Mouse (Mus musculus): ENCODE data around the gene Slc25a30. TPM values are rescaled to one million over a fixed set of nuclear protein-coding genes. Genes with fewer than 3 reads are reported as not detected.
"Not testable (repeated sequence)": the region's sequence is repeated elsewhere in the genome, so short reads cannot be mapped to it uniquely, and the experiment has no call there.

The Slc25a30 gene
- polyA plus RNA-seq, 1 experiment: 7.6 TPM

DNA sequence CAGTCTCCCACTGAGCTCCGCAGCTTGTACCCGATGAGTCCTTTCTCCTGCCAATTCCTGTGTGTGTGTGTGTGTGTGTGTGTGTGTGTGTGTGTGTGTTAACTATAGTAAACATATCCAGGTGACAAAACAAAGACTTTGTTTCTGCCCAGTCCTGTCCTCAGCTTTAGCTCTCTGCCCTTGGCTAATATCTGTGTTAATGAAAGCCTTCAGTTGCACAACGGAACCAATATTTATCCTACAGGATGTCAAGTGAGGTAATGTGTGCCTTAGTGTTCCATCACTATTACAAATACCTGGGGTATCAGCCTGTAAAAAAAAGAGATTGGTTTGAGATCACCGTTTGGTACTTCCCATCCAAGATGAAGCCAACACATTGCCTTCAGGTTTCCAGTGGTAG lies 6.3 kb upstream of the Slc25a30 start:
- DNase-seq (ENCODE audit: low spot score): no peak

DNA sequence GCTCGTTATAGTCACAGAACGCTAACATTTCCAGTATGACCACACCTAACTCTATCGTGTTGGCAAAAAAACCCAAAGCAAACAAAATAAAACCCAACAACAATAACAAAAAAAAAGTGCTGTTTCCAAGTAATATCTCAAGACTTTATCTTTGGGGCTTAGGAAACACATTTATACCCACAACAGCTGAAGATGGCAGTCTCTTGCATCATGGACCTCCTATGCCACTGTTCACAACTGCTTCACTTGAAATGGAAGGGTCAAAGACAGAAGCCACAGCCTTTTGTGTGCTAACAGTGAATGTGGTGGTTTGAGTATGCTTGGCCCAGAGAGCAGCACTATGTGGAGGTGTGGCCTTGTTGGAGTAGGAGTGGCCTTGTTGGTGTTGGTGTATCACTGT lies 4.5 kb upstream of the Slc25a30 start:
- no peak for DNase-seq (ENCODE audit: low spot score)

DNA sequence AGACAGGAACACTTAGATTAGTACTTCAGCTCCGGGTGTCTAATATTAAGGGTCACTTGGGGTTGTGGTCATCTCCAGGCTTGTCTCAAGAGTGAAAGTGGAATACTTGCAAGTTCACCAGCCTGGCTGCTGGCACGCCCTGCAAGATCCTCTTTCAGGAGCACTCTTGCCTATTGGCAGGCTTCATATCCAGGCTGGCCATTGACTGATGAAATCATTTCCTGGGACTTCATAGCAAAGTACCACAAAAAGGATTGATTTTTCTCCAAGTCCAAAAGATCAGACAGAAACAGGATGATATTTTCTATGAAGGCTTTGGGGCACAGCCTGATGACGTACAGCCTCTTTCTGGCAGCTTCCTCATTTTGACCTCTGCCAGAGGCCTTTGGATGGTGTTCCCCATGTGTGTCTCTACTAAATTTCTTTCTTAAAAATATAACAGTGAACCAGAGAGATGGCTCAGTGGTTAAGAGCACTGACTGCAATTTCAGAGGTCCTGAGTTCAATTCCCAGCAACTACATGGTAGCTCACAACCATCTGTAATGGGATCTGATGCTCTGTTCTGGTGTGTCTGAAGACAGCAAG lies 3.7 kb upstream of the Slc25a30 start:
- DNase-seq (ENCODE audit: low spot score): no peak

GRCm38 (mm10) chr14:75789291-75789690 lies 2.5 kb upstream of the Slc25a30 start:
- DNase-seq (ENCODE audit: low spot score): no peak

DNA sequence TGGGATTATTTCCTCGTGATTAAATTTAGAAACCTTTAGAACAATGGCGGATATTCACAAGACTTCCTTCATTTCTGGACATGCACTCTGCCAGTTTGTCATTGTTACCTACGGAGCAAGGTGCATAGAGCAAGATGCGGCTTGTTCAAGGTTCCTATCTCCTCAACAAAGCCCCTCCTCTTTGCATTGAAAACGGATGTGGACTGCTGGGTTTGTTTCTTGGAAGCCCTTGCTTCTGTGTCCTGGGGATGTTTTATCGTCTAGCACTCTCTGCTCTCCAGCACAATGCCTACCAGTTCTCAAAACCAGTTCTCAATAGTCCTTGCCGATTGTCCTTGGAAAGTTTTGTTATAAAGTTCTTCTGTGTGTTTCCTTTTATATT lies 948 bp upstream of the Slc25a30 start:
- no peak for DNase-seq (ENCODE audit: low spot score)

DNA sequence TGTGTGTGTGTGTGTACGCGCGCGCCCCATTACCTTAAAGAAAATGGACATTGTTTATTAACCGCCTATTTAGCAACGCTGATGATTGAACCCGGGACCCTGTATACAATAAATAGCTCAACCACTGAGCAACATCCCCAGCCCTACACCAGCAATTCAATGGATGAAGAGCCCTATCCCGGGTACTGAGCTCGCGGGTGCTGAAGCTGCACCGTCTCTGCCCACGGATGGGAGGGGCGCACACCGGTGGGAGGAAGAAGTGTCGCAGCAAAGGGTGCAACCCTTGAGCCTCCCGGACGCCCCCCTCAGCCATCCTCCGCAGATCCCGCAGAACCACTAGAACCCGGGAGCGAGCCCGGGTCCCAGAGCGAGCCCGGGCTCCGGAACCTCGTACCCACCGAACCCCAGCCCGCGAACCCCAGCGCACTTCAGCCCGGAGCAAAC lies 391 bp downstream of the Slc25a30 start:
- DNase-seq (ENCODE audit: low spot score): no peak

DNA sequence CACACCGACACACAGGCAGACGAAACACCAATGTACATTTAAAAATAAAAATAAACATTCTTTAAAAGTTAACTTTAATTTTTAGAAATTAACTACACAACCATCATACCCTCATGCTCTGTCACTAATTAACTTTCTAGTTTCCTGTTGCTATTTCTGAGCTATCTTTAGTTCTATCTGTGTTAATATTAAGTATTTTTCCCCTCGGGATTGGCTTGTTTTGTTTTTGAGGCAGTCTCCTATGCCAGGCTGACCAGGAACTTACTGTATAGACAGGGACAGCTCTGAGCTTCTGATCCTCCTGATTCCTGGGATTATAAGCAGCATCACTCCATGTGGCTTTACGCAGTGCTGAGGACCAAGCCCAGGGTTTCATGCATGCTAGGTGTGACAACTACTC lies 6.9 kb downstream of the Slc25a30 start:
- DNase-seq (ENCODE audit: low spot score): no peak

- DNase-seq (ENCODE audit: low spot score): no peak
Measured at GRCm38 (mm10) chr14:75776637-75777036, 10.2 kb downstream of the Slc25a30 start.

DNA sequence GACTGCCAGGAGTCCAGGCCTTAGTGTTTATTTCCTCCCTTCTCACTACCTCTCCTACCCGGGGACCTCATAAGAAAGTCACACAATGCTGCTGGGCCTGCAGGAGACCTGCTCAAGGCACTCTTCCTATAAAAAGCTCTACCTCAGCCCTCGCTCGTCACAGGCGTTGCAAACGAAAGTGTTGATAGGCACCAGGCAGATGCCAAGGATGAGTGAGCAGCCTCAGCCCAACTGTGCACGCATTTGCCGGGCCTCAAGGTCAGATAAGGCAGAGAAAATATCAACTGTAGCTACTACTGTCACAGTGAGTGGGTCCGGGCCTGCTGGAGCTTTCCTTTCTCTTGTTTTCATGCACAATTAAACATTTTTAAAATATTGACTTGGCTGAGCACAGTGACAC lies 13.4 kb downstream of the Slc25a30 start:
- DNase-seq (ENCODE audit: low spot score): no peak

DNA sequence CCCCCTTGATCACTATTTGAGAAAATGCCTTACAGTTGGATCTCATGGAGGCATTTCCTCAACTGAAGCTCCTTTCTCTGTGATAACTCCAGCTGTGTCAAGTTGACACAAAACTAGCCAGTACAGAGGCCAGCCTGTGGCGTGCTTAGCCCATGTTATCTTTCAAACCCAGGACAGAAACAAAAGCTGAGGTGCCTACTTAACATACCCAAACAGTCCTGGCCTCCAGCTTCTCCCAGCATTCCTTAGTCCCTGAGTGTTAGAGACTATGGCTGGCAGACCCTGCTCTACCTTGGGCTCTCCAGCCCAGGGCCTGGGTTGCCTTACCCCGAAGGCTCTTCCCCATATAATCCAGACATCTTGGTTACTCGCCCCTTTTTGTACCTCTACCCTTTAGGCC lies 14.4 kb downstream of the Slc25a30 start:
- not testable (repeated sequence) for DNase-seq (ENCODE audit: low spot score)

GRCm38 (mm10) chr14:75771101-75771501 lies 15.7 kb downstream of the Slc25a30 start:
- DNase-seq (ENCODE audit: low spot score): no peak

DNA sequence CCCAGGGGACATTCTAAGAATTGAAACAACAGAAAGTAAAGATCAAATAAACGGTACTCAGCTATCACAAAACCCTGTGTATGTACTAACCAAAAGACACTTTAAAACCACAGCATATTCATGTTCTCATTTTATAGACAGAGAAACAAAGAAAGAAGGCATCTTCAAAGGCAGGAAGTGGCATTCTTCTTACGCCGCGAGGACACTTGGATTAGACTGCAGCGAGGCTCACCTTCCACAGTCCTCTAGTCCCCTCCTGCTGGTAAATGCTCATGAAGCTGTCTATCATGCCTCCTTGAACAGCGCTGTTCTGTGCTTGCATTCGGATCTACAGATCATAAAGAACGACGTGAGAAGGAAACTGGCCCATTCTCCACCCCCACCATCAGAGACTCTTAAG lies 17.5 kb downstream of the Slc25a30 start:
- no peak for DNase-seq (ENCODE audit: low spot score)

- no peak for DNase-seq (ENCODE audit: low spot score)
Measured at GRCm38 (mm10) chr14:75768275-75768608, 18.6 kb downstream of the Slc25a30 start.

- no peak for DNase-seq (ENCODE audit: low spot score)
Measured at GRCm38 (mm10) chr14:75767492-75768274, 19.2 kb downstream of the Slc25a30 start.

GRCm38 (mm10) chr14:75761028-75761805 lies 25.6 kb downstream of the Slc25a30 start:
- DNase-seq (ENCODE audit: low spot score): no peak

- no peak for DNase-seq (ENCODE audit: low spot score)
Measured at GRCm38 (mm10) chr14:75758401-75758800, 28.4 kb downstream of the Slc25a30 start.

- DNase-seq (ENCODE audit: low spot score): no peak
Measured at GRCm38 (mm10) chr14:75757821-75758220, 29.0 kb downstream of the Slc25a30 start.

DNA sequence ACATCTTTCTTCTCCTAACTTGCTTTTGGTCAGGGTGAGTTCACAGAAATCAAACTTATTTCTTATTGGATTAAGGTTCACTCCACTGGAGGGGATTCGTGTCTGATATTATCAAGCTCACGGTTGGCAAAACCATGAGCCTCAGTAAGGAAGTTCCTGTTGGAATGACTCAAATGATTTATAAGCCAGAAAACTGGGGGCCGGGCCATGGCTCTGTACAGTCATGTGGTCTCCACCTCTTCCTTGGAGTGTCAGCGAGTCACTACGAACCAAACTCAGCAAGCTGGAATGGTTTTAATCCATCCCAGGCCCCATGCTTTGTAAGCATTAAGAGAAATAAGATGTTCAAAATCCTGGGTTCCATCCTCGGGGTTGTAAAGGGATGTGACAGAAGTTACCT lies 29.9 kb downstream of the Slc25a30 start:
- no peak for DNase-seq (ENCODE audit: low spot score)

GRCm38 (mm10) chr14:75753991-75754817 lies 32.6 kb downstream of the Slc25a30 start, which contains the start of gene Cog3:
Gene Cog3, minus strand, starts transcription at chr14:75754517.
- DNase-seq (ENCODE audit: low spot score): peak; percentile 99

- no peak for DNase-seq (ENCODE audit: low spot score)
Measured at GRCm38 (mm10) chr14:75753206-75753605, 33.6 kb downstream of the Slc25a30 start.

- no peak for DNase-seq (ENCODE audit: low spot score)
Measured at GRCm38 (mm10) chr14:75751040-75751439, 35.8 kb downstream of the Slc25a30 start.

DNA sequence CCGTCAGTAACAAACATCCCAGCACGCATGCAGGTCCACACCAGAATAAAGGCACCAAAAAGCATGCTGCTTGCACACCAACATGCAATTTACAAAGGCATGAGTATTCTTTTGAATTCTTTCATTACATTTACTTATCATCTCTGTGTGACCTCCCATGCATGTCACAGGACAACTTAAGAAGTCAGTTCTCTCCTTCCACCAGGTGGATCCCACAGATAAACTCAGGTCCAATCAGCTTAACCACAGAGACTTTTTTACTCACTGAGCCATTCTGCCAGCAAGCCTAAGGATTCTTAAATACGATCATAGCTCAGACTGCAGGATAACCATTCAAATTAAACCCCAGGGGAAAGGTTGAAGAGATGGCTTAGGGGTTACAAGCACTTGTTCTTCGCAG lies 37.7 kb downstream of the Slc25a30 start:
- no peak for DNase-seq (ENCODE audit: low spot score)

Data from urinary bladder, adult 2 months (tissue).